Mouse (Mus musculus) heart, postnatal 0 days (tissue): ENCODE results near the gene Morn4.

Experiments
- CTCF ChIP-seq: IDR thresholded peaks from 2 replicates; pipeline ENCODE4 v1.5.1; 2016; ENCODE audit warnings: antibody characterized with exemption, control low read depth, low read depth
- EP300 ChIP-seq: IDR thresholded peaks from 2 replicates; pipeline ENCODE4 v1.6.1; 2016; ENCODE audit warnings: antibody characterized with exemption, low read depth

DNA sequence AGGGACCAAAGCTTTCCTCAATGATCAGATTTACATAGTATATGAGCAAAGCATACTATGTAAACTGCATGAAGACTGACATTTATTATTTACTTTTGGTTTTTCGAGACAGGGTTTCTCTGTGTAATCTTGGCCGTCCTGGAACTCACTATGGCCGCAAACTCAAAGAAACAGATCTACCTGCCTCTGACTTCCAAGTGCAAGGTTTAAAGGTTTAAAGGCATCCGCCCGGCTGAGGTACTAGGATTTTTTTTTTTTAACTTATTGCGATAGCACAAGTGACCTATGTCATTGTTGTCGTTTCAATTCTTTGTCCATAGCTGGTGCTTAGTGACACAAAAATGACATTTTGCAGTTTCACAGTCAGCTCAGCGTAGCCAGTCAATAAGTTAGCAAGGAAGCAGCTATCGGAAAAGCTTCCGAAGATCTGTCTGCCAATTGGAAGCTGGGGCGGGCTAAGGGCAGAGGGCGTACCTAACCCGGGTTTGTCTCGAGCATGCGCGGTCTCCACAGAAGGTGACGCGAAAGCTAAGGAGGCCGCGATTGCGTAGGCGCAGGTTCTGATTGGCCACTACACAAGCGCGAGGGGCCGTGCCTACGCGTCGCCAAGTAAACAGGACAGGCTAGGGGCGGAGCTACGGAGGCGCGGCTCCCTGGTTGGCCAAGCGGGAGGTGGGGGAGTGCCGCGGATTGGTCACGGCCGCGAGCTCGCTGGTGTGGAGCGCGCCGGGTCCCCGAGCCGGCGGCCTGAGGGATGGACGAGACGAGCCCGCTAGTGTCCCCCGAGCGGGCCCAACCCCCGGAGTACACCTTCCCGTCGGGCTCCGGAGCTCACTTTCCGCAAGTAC is 3.8 kb upstream of the Morn4 start, which contains the start of gene Pi4k2a:
- TF ChIP-seq CTCF (no peak), EP300 (0 out of 2 replicates have a peak, but pooled peaks have one; percentile 16)
